Mouse (Mus musculus) liver, postnatal 0 days (tissue): ENCODE measurements around the gene Sucla2.

Source experiments
- CTCF ChIP-seq: sonication (generic); IDR thresholded peaks from 2 replicates; pipeline ENCODE4 v1.5.1; 2016; ENCODE audit warnings: antibody characterized with exemption, low read depth
- EP300 ChIP-seq: IDR thresholded peaks from 2 replicates; pipeline ENCODE4 v1.6.1; 2016; ENCODE audit warnings: antibody characterized with exemption, low read depth, mild to moderate bottlenecking

DNA sequence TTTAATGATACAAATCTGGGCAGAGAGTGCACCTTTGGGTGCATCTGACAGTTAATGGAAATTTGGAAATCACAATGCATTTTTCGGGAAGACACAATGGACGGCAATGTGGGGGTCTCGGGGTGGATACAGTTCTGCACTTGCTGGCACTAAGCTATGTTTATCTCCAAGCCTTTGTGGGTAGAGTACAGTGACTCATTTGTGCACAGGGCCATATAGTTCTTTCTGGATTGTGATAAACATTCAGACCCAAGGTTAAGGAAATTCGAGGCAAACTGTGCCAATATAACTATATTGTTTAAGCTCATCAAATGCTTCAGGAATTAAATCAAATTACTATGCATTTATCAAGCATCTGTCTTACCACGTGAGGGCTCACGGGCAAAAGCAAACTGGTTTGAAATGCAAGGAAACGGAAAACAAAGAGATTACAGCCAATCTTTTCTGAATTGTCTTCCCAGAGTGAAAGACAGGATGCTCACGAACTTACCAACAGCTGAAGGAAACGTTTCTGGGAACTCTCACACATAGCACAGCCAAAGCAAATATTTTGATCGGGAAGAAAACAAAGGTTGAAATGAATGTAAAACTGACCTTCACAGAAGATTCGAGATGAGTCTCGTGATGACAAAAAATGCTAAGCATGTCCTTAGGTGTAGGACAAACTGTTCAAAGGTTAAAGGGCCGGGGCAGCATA lies 21.7 kb upstream of the Sucla2 start:
- TF ChIP-seq CTCF: no peak
- TF ChIP-seq EP300: peak; percentile 47; the same call in 1 of the 2 replicates
